Mouse (Mus musculus) lung, postnatal 0 days (tissue): ENCODE results near the gene Srsf3.

ENCODE experiments used
- CTCF ChIP-seq: IDR thresholded peaks from 2 replicates; pipeline ENCODE4 v1.5.1; 2016; ENCODE audit warnings: antibody characterized with exemption, mild to moderate bottlenecking
- EP300 ChIP-seq: IDR thresholded peaks from 2 replicates; pipeline ENCODE4 v1.6.1; 2016; ENCODE audit warnings: antibody characterized with exemption, mild to moderate bottlenecking, control low read depth

DNA sequence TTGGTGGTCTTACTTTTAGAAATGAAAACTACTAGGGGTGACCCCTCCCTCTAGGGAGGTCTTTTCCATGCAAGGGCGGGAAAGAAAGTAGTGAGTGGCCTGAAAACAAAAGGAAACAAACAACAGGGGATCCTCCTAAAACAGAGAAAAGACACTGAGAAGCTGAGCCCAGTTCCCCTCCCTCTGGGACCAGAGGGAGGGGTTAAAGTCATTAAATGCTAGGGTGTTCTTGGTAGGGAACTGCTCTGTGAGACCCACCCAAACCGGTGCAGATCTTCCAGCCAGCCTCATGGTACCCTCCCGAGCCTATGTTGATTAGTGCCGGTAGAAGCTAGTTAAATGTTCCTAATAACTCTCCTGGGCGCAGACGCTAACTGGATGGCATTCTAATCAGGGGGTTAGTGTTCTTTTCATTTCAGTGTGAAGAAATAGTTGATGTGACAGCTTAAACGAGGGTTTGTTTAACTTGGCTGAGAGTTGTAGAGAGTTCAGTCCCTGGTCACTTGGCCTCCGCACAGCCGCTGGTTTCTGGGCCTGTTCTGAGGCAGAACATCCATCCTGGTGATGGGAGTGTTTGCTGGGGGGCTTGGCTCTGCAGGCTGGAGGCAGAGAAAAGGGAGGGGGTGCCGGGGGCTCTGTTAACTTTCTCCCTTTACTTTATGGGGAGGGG, 7.4 kb upstream of the Srsf3 start:
- no peak for TF ChIP-seq CTCF
- TF ChIP-seq EP300, result no peak
